Mouse (Mus musculus): Measurements from ENCODE around the gene Adm2. TPM values are rescaled to one million over a fixed set of nuclear protein-coding genes. Genes with fewer than 3 reads are reported as not detected.
A peak's percentile ranks its signal among the peaks of the same experiment; 100 is the strongest.

The Adm2 gene
- not detected for total RNA-seq (2021)
- long read RNA-seq, experiment 1, result 0 reads
- long read RNA-seq, experiment 2, result 0 reads

- no peak for DNase-seq
These were observed at the start of gene Adm2 for GRCm38 (mm10) chr15:89322670-89323522. Adm2 (plus strand) TSS chr15:89322720.

- DNase-seq, result no peak
These were observed 47.0 kb upstream of the Adm2 start for GRCm38 (mm10) chr15:89275497-89275896.

- no peak for DNase-seq
These were observed 45.2 kb upstream of the Adm2 start for GRCm38 (mm10) chr15:89277366-89277765.

GRCm38 (mm10) chr15:89282546-89282945 lies 40.0 kb upstream of the Adm2 start:
- DNase-seq, result no peak

GRCm38 (mm10) chr15:89284094-89284493 lies 38.4 kb upstream of the Adm2 start:
- DNase-seq, result no peak

- no peak for DNase-seq
These were observed 37.5 kb upstream of the Adm2 start for GRCm38 (mm10) chr15:89285004-89285403.

- DNase-seq, result no peak
These were observed 37.0 kb upstream of the Adm2 start for GRCm38 (mm10) chr15:89285478-89285877.

GRCm38 (mm10) chr15:89286114-89286513 lies 36.4 kb upstream of the Adm2 start:
- DNase-seq, result no peak

GRCm38 (mm10) chr15:89286582-89286981 lies 35.9 kb upstream of the Adm2 start:
- no peak for DNase-seq

- no peak for DNase-seq
These were observed 34.2 kb upstream of the Adm2 start for GRCm38 (mm10) chr15:89288227-89288767.

- DNase-seq, result no peak
These were observed 33.1 kb upstream of the Adm2 start for GRCm38 (mm10) chr15:89289455-89289854.

GRCm38 (mm10) chr15:89291521-89291920 lies 31.0 kb upstream of the Adm2 start:
- no peak for DNase-seq

GRCm38 (mm10) chr15:89292795-89293194 lies 29.7 kb upstream of the Adm2 start:
- no peak for DNase-seq

- DNase-seq, result no peak
These were observed 28.7 kb upstream of the Adm2 start for GRCm38 (mm10) chr15:89293778-89294177.

GRCm38 (mm10) chr15:89295580-89296165 lies 26.8 kb upstream of the Adm2 start:
- no peak for DNase-seq

- peak; percentile 33 for DNase-seq
These were observed 26.1 kb upstream of the Adm2 start for GRCm38 (mm10) chr15:89296465-89296864.

- DNase-seq, result no peak
These were observed 24.8 kb upstream of the Adm2 start for GRCm38 (mm10) chr15:89297695-89298094.

- DNase-seq, result no peak
These were observed 22.3 kb upstream of the Adm2 start for GRCm38 (mm10) chr15:89300180-89300579.

GRCm38 (mm10) chr15:89300600-89300999 lies 21.9 kb upstream of the Adm2 start:
- no peak for DNase-seq

GRCm38 (mm10) chr15:89305966-89306365 lies 16.6 kb upstream of the Adm2 start:
- no peak for DNase-seq

GRCm38 (mm10) chr15:89307461-89307860 lies 15.1 kb upstream of the Adm2 start:
- DNase-seq, result no peak

- no peak for DNase-seq
These were observed 13.9 kb upstream of the Adm2 start for GRCm38 (mm10) chr15:89308406-89309139.

Data from gastrocnemius, postnatal 10 days (tissue).